Comparison of ENCODE assay signal across 17 mouse cellular contexts in genomic region chr3:97876259-97876658, GRCm38 (mm10). TPM values are rescaled to one million over a fixed set of nuclear protein-coding genes. Genes with fewer than 3 reads are reported as not detected.
DNase-seq lines count a peak whose midpoint lies in the region; ATAC-seq lines count a peak whose summit lies in the region.
"Had no signal": no experiment of that assay in that cellular context is flagged by ENCODE, and none has a peak within 500 bp of the region (broad histone marks: within the 10 kb centered on the region; RNA-seq: fewer than 3 reads in every experiment).

No protein-coding gene starts in this region.

- no peaks in the 10 kb centered on the region for H3K9me3 ChIP-seq in forebrain, embryonic 13.5 days (replicated peaks)
- H3K9me3 ChIP-seq in forebrain, embryonic 10.5 days, result no peaks in the 10 kb centered on the region
- no peaks in the 10 kb centered on the region for H3K9me3 ChIP-seq in neural tube, embryonic 11.5 days (ENCODE audit: control insufficient read depth, low read length)
- no peaks in the 10 kb centered on the region for H3K9me3 ChIP-seq in embryonic facial prominence, embryonic 14.5 days (ENCODE audit: control insufficient read depth, low read length)
- no peaks in the 10 kb centered on the region for H3K9me3 ChIP-seq in intestine, embryonic 15.5 days
- H3K9me3 ChIP-seq: heart, embryonic 13.5 days; kidney, embryonic 15.5 days; midbrain, embryonic 13.5 days had no signal

- H3K4me2 ChIP-seq in forebrain, embryonic 13.5 days, result no peak overlapping the region
- no peak overlapping the region for H3K4me2 ChIP-seq in neural tube, embryonic 11.5 days (ENCODE audit: low read depth)
- no peak overlapping the region for H3K4me2 ChIP-seq in embryonic facial prominence, embryonic 14.5 days (ENCODE audit: low read depth, low read length)
- H3K4me2 ChIP-seq in intestine, embryonic 15.5 days (replicated peaks), result no peak overlapping the region
- H3K4me2 ChIP-seq: heart, embryonic 13.5 days; kidney, embryonic 15.5 days; midbrain, embryonic 13.5 days had no signal

- no peak overlapping the region for H3K27ac ChIP-seq in forebrain, embryonic 13.5 days
- no peak overlapping the region for H3K27ac ChIP-seq in forebrain, embryonic 10.5 days
- no peak overlapping the region for H3K27ac ChIP-seq in neural tube, embryonic 11.5 days (ENCODE audit: low read depth, low read length)
- H3K27ac ChIP-seq in embryonic facial prominence, embryonic 14.5 days (replicated peaks; ENCODE audit: low read depth, low read length), result no peak overlapping the region
- H3K27ac ChIP-seq in intestine, embryonic 15.5 days, result no peak overlapping the region
- H3K27ac ChIP-seq: heart, embryonic 13.5 days; kidney, embryonic 15.5 days; midbrain, embryonic 13.5 days had no signal

- peaks cover 5% of the 10 kb centered on the region; the same call in 1 of the 2 replicates for H3K4me1 ChIP-seq in forebrain, embryonic 13.5 days
- peaks cover 13% of the 10 kb centered on the region for H3K4me1 ChIP-seq in forebrain, embryonic 10.5 days
- peaks cover 4% of the 10 kb centered on the region; the same call in 1 of the 2 replicates for H3K4me1 ChIP-seq in neural tube, embryonic 11.5 days (ENCODE audit: control insufficient read depth, insufficient read depth, low read length)
- no peaks in the 10 kb centered on the region for H3K4me1 ChIP-seq in embryonic facial prominence, embryonic 14.5 days (ENCODE audit: control insufficient read depth, insufficient read depth, low read length)
- H3K4me1 ChIP-seq in intestine, embryonic 15.5 days (replicated peaks), result no peaks in the 10 kb centered on the region
- H3K4me1 ChIP-seq: kidney, embryonic 15.5 days; midbrain, embryonic 13.5 days had no signal

- H3K9ac ChIP-seq in forebrain, embryonic 13.5 days, result no peak overlapping the region
- H3K9ac ChIP-seq in neural tube, embryonic 11.5 days (ENCODE audit: low read length), result no peak overlapping the region
- no peak overlapping the region for H3K9ac ChIP-seq in embryonic facial prominence, embryonic 14.5 days (ENCODE audit: low read depth, low read length)
- no peak overlapping the region for H3K9ac ChIP-seq in intestine, embryonic 15.5 days
- H3K9ac ChIP-seq: heart, embryonic 13.5 days; kidney, embryonic 15.5 days; midbrain, embryonic 13.5 days had no signal

- H3K36me3 ChIP-seq in forebrain, embryonic 13.5 days (ENCODE audit: poor library complexity, severe bottlenecking), result no peaks in the 10 kb centered on the region
- no peaks in the 10 kb centered on the region for H3K36me3 ChIP-seq in forebrain, embryonic 10.5 days (replicated peaks)
- no peaks in the 10 kb centered on the region for H3K36me3 ChIP-seq in neural tube, embryonic 11.5 days (ENCODE audit: control insufficient read depth, insufficient read depth, low read length)
- H3K36me3 ChIP-seq in embryonic facial prominence, embryonic 14.5 days (ENCODE audit: control insufficient read depth, insufficient read depth, low read length), result no peaks in the 10 kb centered on the region
- H3K36me3 ChIP-seq in intestine, embryonic 15.5 days, result no peaks in the 10 kb centered on the region
- H3K36me3 ChIP-seq: heart, embryonic 13.5 days; kidney, embryonic 15.5 days; midbrain, embryonic 13.5 days had no signal

- H3K4me3 ChIP-seq in forebrain, embryonic 13.5 days, result no peak overlapping the region
- no peak overlapping the region for H3K4me3 ChIP-seq in forebrain, embryonic 10.5 days
- H3K4me3 ChIP-seq in neural tube, embryonic 11.5 days (ENCODE audit: low read depth, low read length), result no peak overlapping the region
- H3K4me3 ChIP-seq in embryonic facial prominence, embryonic 14.5 days (ENCODE audit: low read depth, low read length), result no peak overlapping the region
- no peak overlapping the region for H3K4me3 ChIP-seq in intestine, embryonic 15.5 days (replicated peaks)
- H3K4me3 ChIP-seq: heart, embryonic 13.5 days; kidney, embryonic 15.5 days; midbrain, embryonic 13.5 days had no signal

- DNase-seq in forebrain, embryonic 10.5 days (ENCODE audit: extremely low spot score, low spot score), result no peak
- peak; percentile 30 for DNase-seq in neural tube, embryonic 11.5 days (ENCODE audit: low spot score)
- DNase-seq in neural tube, embryonic 10.5 days (ENCODE audit: extremely low spot score, low spot score), result no peak
- DNase-seq in embryonic facial prominence, embryonic 14.5 days (ENCODE audit: low spot score), result peak; percentile 43
- DNase-seq in spleen, postnatal 14 days (ENCODE audit: low spot score in 2 of 2), result no peak
- DNase-seq: adrenal gland, postnatal 36 days; cerebellum, adult 9-10 months; heart, postnatal 36 days; left cerebral cortex, postnatal 4 days; lung, adult 18-20 months; right cerebral cortex, postnatal 25 days; thymus, postnatal 14 days had no signal

- peak; percentile 59; the same call in 1 of the 2 replicates for ATAC-seq in forebrain, embryonic 13.5 days
- no peak for ATAC-seq in neural tube, embryonic 11.5 days (ENCODE audit: insufficient read depth, low FRiP score, low TSS enrichment)
- ATAC-seq in embryonic facial prominence, embryonic 14.5 days (ENCODE audit: low read depth), result no peak
- ATAC-seq in intestine, embryonic 15.5 days, result no peak
- ATAC-seq: midbrain, embryonic 13.5 days had no signal

- no peaks in the 10 kb centered on the region for H3K27me3 ChIP-seq in forebrain, embryonic 13.5 days
- H3K27me3 ChIP-seq in forebrain, embryonic 10.5 days (ENCODE audit: poor library complexity, severe bottlenecking), result no peaks in the 10 kb centered on the region
- H3K27me3 ChIP-seq in neural tube, embryonic 11.5 days (ENCODE audit: control insufficient read depth, insufficient read depth, low read length), result no peaks in the 10 kb centered on the region
- no peaks in the 10 kb centered on the region for H3K27me3 ChIP-seq in embryonic facial prominence, embryonic 14.5 days (replicated peaks; ENCODE audit: control insufficient read depth, insufficient read depth, low read length)
- no peaks in the 10 kb centered on the region for H3K27me3 ChIP-seq in intestine, embryonic 15.5 days (replicated peaks)
- H3K27me3 ChIP-seq: heart, embryonic 13.5 days; kidney, embryonic 15.5 days; midbrain, embryonic 13.5 days had no signal

- 56% methylated on average over 8 of the region's 8 CpGs for WGBS in forebrain, embryonic 13.5 days
- WGBS in forebrain, embryonic 10.5 days, result 66% methylated on average over 8 of the region's 8 CpGs
- WGBS in neural tube, embryonic 11.5 days, result 12% methylated on average over 8 of the region's 8 CpGs
- WGBS in embryonic facial prominence, embryonic 14.5 days, result 21% methylated on average over 8 of the region's 8 CpGs
- WGBS in intestine, embryonic 15.5 days, result 29% methylated on average over 8 of the region's 8 CpGs

RNA-seq across cellular contexts. Expression of gene Pde4dip, which starts 12.2 kb away (rescaled TPM):
- polyA plus RNA-seq in forebrain, embryonic 13.5 days (2015; fragmentation: Nextera tagmentation; extraction: Ambion mirVana), result 37.3 and 46.1 TPM in 2 replicates
- 18.5 and 18.7 TPM in 2 replicates for polyA plus RNA-seq in forebrain, embryonic 10.5 days (2016; fragmentation: Nextera tagmentation; extraction: Ambion mirVana)
- 40.6 and 49.7 TPM in 2 replicates for polyA plus RNA-seq in neural tube, embryonic 11.5 days (2014; fragmentation: Nextera tagmentation; extraction: Ambion mirVana)
- polyA plus RNA-seq in embryonic facial prominence, embryonic 14.5 days (2014; fragmentation: Nextera tagmentation; extraction: Ambion mirVana), result 48.5 and 64.6 TPM in 2 replicates
- polyA plus RNA-seq in intestine, embryonic 15.5 days (2015; fragmentation: Nextera tagmentation; extraction: Ambion mirVana), result 23.7 and 23.8 TPM in 2 replicates

RNA-seq across cellular contexts. Expression of gene Sec22b, which starts 24.7 kb away (rescaled TPM):
- polyA plus RNA-seq in forebrain, embryonic 13.5 days (2015; fragmentation: Nextera tagmentation; extraction: Ambion mirVana), result 106 and 117 TPM in 2 replicates
- polyA plus RNA-seq in forebrain, embryonic 10.5 days (2016; fragmentation: Nextera tagmentation; extraction: Ambion mirVana), result 114 TPM in 2 replicates
- polyA plus RNA-seq in neural tube, embryonic 11.5 days (2014; fragmentation: Nextera tagmentation; extraction: Ambion mirVana), result 136 and 138 TPM in 2 replicates
- 187 and 194 TPM in 2 replicates for polyA plus RNA-seq in embryonic facial prominence, embryonic 14.5 days (2014; fragmentation: Nextera tagmentation; extraction: Ambion mirVana)
- polyA plus RNA-seq in intestine, embryonic 15.5 days (2015; fragmentation: Nextera tagmentation; extraction: Ambion mirVana), result 132 and 142 TPM in 2 replicates

Comparison
In these comparisons a context has a peak if more than half of its experiments do, and no peak if none do; other contexts are left out.
1. DNase-seq: peak in neural tube, embryonic 11.5 days (single experiment) and embryonic facial prominence, embryonic 14.5 days (single experiment); none in forebrain, embryonic 10.5 days (single experiment), neural tube, embryonic 10.5 days (single experiment) and spleen, postnatal 14 days (0 of 2).